Mouse (Mus musculus) CD4-positive helper T cell, adult 2 months (primary cell): Measurements from ENCODE around the gene Orc2.

Experiments
- DNase-seq: peaks from one replicate; pipeline ENCODE4 v3.0.0-alpha.2; 2012; ENCODE audit warnings: low read depth, missing footprints, low spot score

The Orc2 gene

GRCm38 (mm10) chr1:58423371-58424248 is 81.3 kb downstream of the Orc2 start, which contains the start of gene Clk1:
TSS of gene Clk1 (minus strand) at chr1:58424066.
- DNase-seq: peak; percentile 93

- peak; percentile 91 for DNase-seq
Observed at GRCm38 (mm10) chr1:58422879-58423278, 82.0 kb downstream of the Orc2 start.

DNA sequence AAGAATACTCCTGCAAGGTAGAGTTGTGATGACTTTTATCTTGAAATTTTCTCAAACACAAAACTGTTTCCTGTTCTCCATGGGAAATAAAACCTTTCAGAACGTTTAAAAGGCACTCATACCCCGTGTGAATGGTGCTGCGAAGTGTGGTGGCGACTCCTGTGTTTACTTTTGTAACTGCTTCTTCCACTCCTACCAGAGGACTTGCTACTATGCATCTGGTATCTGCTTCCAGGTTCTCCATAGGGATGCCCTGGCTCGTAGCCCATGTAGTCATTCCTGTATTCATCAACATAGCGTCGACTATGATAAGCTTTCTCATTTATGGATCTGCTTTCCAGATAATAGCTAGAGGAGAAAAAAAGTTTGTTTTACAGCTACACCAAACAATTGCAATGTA is 83.9 kb downstream of the Orc2 start:
- DNase-seq: peak; percentile 51

- DNase-seq: no peak
Observed at GRCm38 (mm10) chr1:58420032-58420431, 84.9 kb downstream of the Orc2 start.

DNA sequence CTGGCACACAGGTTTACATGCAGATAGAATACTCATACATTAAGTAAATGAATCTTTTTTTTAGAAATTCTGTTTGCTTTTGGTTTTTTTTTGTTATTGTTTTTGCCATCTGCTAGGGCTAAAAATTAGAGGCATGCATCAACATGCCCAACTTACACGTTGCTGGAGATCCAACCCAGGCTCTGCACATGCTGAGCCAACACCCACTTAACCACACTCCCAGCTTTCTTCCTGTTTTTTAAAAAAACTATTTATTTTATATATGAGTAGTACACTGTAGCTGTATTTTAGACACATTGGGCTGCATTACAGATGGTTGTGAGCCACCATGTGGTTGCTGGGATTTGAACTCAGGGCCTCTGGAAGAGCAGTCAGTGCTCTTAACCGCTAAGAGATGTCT is 88.9 kb downstream of the Orc2 start:
- DNase-seq: no peak

DNA sequence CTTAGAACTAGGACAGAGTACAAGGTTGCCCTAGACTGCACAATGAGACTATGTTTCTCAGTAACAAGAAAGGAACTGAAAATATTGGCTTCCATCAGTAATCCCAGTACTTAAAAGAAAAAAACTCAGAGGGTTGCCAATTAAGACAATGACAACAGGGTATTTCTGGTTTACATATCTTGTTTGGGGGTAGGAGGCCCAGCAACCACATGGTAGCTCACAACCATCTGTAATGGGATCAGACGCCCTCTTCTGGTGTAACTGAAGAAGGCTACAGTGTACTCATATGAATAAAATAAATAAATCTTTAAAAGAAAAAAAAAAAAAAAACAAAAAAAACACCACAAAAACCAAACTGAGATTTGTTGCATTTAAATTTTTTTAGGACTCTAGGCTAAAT is 89.5 kb downstream of the Orc2 start:
- peak; percentile 63 for DNase-seq
